Mouse (Mus musculus): ENCODE measurements at regions not wholly inside any gene's neighbourhood (a gene's known extent, or its start where the extent isn't known, plus 50 kb on each side); places are given as distances from the start of the nearest gene placed in this dataset.

DNA sequence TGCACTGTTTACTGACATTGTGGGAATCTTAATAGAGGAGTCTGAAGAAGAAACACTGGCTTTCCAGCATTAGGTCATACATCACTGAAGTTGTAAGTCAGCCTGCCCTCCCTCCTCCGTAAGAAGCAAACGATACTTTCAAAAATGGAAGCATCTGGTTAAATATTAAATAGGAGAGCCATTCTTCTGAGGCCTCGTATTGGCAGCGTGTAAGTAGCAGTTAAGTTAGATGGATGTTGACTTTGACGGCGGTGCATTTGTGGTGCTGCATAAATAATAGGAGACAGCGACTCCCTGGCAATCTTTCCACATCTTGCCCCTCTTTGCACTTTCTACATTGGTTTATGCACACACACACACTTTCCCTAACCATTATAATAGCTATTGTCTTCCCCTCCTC is 217.9 kb upstream of the Bmper start:
- Histone ChIP-seq H3K4me3 (ENCODE audit: low read depth, low read length) (no peak overlapping the region), H3K36me3 (replicated peaks; ENCODE audit: control insufficient read depth, insufficient read depth, low read depth, low read length) (no peaks in the 10 kb centered on the region), H3K9ac (replicated peaks; ENCODE audit: low read length) (no peak overlapping the region), H3K9me3 (replicated peaks; ENCODE audit: control insufficient read depth, low read length) (no peaks in the 10 kb centered on the region), H3K4me1 (ENCODE audit: control insufficient read depth, insufficient read depth, low read length) (peaks cover 6% of the 10 kb centered on the region), H3K27me3 (ENCODE audit: control insufficient read depth, insufficient read depth, low read length) (no peaks in the 10 kb centered on the region), H3K4me2 (ENCODE audit: low read depth, low read length) (no peak overlapping the region), H3K27ac (replicated peaks; ENCODE audit: low read depth, low read length) (no peak overlapping the region)
- DNase-seq (ENCODE audit: low spot score), result no peak
- ATAC-seq (replicated peaks; ENCODE audit: insufficient number of reproducible peaks, low FRiP score, low TSS enrichment, low read depth), result no peak
- 67% methylated on average over 7 of the region's 7 CpGs for WGBS

DNA sequence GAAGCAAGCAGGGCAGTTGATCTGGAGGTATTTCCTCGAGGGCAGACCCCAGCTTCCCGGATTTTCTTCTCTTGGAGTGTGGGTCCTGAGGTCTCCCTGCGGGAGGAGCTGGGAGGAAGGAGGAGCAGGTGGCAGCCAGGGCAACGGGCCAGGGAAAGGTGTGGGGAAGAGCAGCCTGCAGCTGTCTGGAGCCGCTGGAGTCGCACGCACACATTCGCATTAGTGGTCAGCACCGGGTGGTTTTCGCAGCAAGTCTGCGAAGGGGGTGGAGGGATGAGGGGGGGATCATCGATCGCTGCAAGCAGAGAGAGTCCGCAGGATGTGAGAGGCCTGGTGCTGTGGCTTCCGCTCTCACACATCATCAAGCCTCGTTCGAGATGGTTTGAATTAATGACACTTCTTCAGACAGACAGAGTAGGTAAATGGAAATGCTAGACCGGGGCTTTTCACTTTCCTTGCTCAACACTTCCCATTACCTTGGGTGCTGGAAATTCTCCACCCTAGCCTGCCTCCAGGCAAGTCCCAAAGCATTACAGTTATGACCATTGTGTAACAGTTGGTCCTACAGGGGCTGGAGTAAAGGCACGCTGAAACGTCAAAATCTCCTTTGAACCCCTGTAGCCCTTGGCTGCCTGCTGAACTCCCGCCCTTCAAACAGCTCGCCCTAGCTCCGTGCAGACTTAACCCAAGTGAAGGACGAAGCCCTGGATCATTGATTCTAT is 213.3 kb upstream of the Bmper start:
- ATAC-seq (replicated peaks; ENCODE audit: insufficient number of reproducible peaks, low FRiP score, low TSS enrichment, low read depth) (0 out of 2 replicates have a peak, but pooled peaks have one; percentile 25), DNase-seq (ENCODE audit: low spot score) (no peak)
- Histone ChIP-seq H3K4me1 (ENCODE audit: control insufficient read depth, insufficient read depth, low read length) (peaks cover 14% of the 10 kb centered on the region), H3K36me3 (replicated peaks; ENCODE audit: control insufficient read depth, insufficient read depth, low read depth, low read length) (no peaks in the 10 kb centered on the region), H3K4me3 (ENCODE audit: low read depth, low read length) (no peak overlapping the region), H3K27ac (replicated peaks; ENCODE audit: low read depth, low read length) (no peak overlapping the region), H3K9ac (replicated peaks; ENCODE audit: low read length) (no peak overlapping the region), H3K27me3 (ENCODE audit: control insufficient read depth, insufficient read depth, low read length) (no peaks in the 10 kb centered on the region), H3K9me3 (replicated peaks; ENCODE audit: control insufficient read depth, low read length) (no peaks in the 10 kb centered on the region), H3K4me2 (ENCODE audit: low read depth, low read length) (peak overlapping the region; percentile 24; the same call in 1 of the 2 replicates)
- 3% methylated on average over 24 of the region's 24 CpGs for WGBS

DNA sequence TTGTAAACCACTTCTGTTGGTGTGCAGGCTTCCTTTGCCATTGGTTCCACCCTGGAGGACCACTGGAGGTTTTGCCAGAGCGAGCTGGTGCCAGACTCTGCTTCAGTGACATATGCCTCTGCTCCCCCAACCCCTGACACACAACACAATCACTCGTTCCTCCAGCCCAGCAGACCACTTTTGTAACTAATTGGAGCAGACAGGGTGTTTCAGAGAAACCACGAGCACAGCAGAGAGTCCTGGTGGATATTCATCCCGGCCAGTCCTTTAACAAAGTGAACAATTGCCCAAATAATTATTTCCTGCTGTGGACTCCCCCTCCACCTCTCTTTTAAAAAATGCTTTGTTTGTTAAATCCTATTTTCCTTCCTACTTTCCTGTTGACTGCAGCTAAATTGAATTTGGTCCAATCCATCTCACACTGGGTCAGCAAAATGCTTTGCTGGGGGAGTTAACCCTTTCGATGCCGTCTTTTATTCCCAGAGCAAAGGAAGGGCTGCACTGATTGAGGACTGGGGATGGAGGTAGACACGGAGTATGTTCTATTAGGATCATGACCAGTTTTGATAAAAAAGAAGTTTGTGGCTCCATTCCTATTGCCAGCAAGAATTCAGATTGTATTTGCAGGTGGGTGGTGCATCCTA is 211.4 kb upstream of the Bmper start:
- no peaks in the 10 kb centered on the region for H3K9me3 ChIP-seq (replicated peaks; ENCODE audit: control insufficient read depth, low read length)
- H3K4me1 ChIP-seq (ENCODE audit: control insufficient read depth, insufficient read depth, low read length), result peaks cover 9% of the 10 kb centered on the region; the same call in 1 of the 2 replicates
- no peak overlapping the region for H3K4me3 ChIP-seq (ENCODE audit: low read depth, low read length)
- H3K27me3 ChIP-seq (ENCODE audit: control insufficient read depth, insufficient read depth, low read length), result no peaks in the 10 kb centered on the region
- ATAC-seq (replicated peaks; ENCODE audit: insufficient number of reproducible peaks, low FRiP score, low TSS enrichment, low read depth) (peak; percentile 75; the same call in 1 of the 2 replicates), DNase-seq (ENCODE audit: low spot score) (peak; percentile 80)
- WGBS, result 8% methylated on average over 7 of the region's 7 CpGs
- H3K36me3 ChIP-seq (replicated peaks; ENCODE audit: control insufficient read depth, insufficient read depth, low read depth, low read length), result no peaks in the 10 kb centered on the region
- no peak overlapping the region for H3K9ac ChIP-seq (replicated peaks; ENCODE audit: low read length)
- no peak overlapping the region for H3K4me2 ChIP-seq (ENCODE audit: low read depth, low read length)
- no peak overlapping the region; the same call in 1 of the 2 replicates for H3K27ac ChIP-seq (replicated peaks; ENCODE audit: low read depth, low read length)

DNA sequence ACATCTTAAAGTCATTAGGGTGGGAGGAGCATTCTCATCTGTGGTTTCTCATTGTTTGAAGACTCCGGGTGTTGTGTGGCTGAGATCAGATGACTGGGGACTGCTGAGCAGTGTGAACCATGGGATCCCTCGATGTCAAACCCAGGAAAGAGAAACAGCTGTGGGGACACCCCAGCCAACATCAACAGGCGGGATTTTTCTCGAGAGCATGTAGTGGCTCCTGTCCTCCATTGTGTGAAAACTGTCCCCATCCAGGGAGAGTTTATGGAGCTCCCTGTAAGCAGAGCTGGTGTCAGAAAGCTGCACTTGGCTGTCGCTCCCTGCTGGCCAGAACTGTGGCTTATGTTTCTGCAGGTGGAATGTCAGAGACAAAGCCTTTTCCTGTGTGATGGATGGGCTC is 210.7 kb upstream of the Bmper start:
- no peaks in the 10 kb centered on the region for H3K36me3 ChIP-seq (replicated peaks; ENCODE audit: control insufficient read depth, insufficient read depth, low read depth, low read length)
- WGBS, result 2% methylated on average over 5 of the region's 5 CpGs
- ATAC-seq (replicated peaks; ENCODE audit: insufficient number of reproducible peaks, low FRiP score, low TSS enrichment, low read depth) (no peak), DNase-seq (ENCODE audit: low spot score) (peak; percentile 62)
- H3K27me3 ChIP-seq (ENCODE audit: control insufficient read depth, insufficient read depth, low read length), result no peaks in the 10 kb centered on the region
- H3K4me2 ChIP-seq (ENCODE audit: low read depth, low read length), result no peak overlapping the region
- peaks cover 9% of the 10 kb centered on the region; the same call in 1 of the 2 replicates for H3K4me1 ChIP-seq (ENCODE audit: control insufficient read depth, insufficient read depth, low read length)
- no peak overlapping the region for H3K4me3 ChIP-seq (ENCODE audit: low read depth, low read length)
- no peak overlapping the region for H3K9ac ChIP-seq (replicated peaks; ENCODE audit: low read length)
- H3K27ac ChIP-seq (replicated peaks; ENCODE audit: low read depth, low read length), result no peak overlapping the region
- H3K9me3 ChIP-seq (replicated peaks; ENCODE audit: control insufficient read depth, low read length), result no peaks in the 10 kb centered on the region

DNA sequence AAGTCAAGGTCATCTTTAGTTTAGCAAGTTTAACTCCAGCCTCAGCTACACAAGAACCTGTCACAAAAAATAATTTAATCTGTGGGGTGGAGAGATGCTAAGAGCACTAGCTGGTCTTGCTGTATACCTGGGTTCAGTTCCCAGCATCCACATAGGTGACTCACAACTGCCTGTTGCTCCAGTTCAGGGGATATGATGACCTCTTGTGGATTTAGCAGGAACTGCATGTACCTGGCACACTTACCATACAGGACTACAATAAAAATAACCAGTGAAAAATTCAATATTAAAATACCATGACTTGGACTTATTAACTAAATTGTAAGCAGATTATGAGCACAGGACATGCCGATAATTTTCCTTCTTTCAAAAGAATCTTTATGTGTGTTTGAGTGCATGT is 206.1 kb upstream of the Bmper start:
- Histone ChIP-seq H3K9ac (replicated peaks; ENCODE audit: low read length) (no peak overlapping the region), H3K9me3 (replicated peaks; ENCODE audit: control insufficient read depth, low read length) (no peaks in the 10 kb centered on the region), H3K4me1 (ENCODE audit: control insufficient read depth, insufficient read depth, low read length) (0 out of 2 replicates have a peak, but pooled peaks cover 5% of the 10 kb centered on the region), H3K36me3 (replicated peaks; ENCODE audit: control insufficient read depth, insufficient read depth, low read depth, low read length) (no peaks in the 10 kb centered on the region), H3K27ac (replicated peaks; ENCODE audit: low read depth, low read length) (no peak overlapping the region), H3K4me3 (ENCODE audit: low read depth, low read length) (no peak overlapping the region), H3K27me3 (ENCODE audit: control insufficient read depth, insufficient read depth, low read length) (no peaks in the 10 kb centered on the region), H3K4me2 (ENCODE audit: low read depth, low read length) (no peak overlapping the region)
- no peak for ATAC-seq (replicated peaks; ENCODE audit: insufficient number of reproducible peaks, low FRiP score, low TSS enrichment, low read depth)
- no peak for DNase-seq (ENCODE audit: low spot score)
- 100% methylated on average over 1 of the region's 1 CpGs for WGBS

DNA sequence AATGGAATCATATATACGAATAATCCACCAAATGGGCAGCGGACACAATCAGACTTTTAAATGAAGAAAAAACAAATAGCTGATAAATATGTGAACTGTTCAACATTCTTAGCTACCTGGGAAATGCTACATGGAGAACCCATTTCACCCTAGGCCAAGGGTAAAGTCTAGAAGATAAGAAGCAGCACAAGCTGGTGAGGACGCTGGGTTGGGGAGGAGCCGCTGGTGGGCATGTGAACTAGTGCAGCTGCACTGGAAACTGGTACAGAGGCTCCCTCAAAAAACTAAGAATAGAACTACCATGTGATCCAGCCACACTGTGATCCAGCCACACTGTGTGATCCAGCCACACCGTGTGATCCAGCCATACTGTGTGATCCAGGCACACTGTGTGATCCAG is 198.8 kb upstream of the Bmper start:
- ATAC-seq (replicated peaks; ENCODE audit: insufficient number of reproducible peaks, low FRiP score, low TSS enrichment, low read depth), result no peak
- no peak for DNase-seq (ENCODE audit: low spot score)
- Histone ChIP-seq H3K36me3 (replicated peaks; ENCODE audit: control insufficient read depth, insufficient read depth, low read depth, low read length) (no peaks in the 10 kb centered on the region), H3K4me1 (ENCODE audit: control insufficient read depth, insufficient read depth, low read length) (no peaks in the 10 kb centered on the region), H3K4me3 (ENCODE audit: low read depth, low read length) (no peak overlapping the region), H3K4me2 (ENCODE audit: low read depth, low read length) (no peak overlapping the region), H3K27ac (replicated peaks; ENCODE audit: low read depth, low read length) (no peak overlapping the region), H3K9me3 (replicated peaks; ENCODE audit: control insufficient read depth, low read length) (no peaks in the 10 kb centered on the region), H3K27me3 (ENCODE audit: control insufficient read depth, insufficient read depth, low read length) (no peaks in the 10 kb centered on the region), H3K9ac (replicated peaks; ENCODE audit: low read length) (no peak overlapping the region)
- WGBS, result 91% methylated on average over 5 of the region's 5 CpGs

DNA sequence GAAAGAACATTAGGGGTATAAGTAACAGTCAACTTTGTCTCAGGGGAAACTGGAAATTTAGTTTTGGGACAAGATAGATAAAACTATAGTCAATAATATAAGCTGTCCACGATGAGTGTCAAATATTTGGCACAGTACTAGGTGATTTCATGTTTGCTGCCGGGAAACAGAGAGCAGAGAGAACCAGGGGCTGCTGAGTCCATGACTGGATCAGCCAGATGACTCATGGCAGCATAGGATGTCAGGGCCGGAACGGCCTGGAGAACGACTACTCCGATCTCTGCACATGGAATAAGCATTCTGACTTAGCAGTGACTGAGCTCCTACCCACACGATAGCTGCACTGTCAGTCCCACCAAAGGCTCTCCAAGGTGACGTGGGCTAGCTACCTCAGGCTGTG is 197.6 kb upstream of the Bmper start:
- no peak overlapping the region for H3K27ac ChIP-seq (replicated peaks; ENCODE audit: low read depth, low read length)
- 95% methylated on average over 8 of the region's 8 CpGs for WGBS
- ATAC-seq (replicated peaks; ENCODE audit: insufficient number of reproducible peaks, low FRiP score, low TSS enrichment, low read depth) (no peak), DNase-seq (ENCODE audit: low spot score) (no peak)
- H3K27me3 ChIP-seq (ENCODE audit: control insufficient read depth, insufficient read depth, low read length), result no peaks in the 10 kb centered on the region
- no peaks in the 10 kb centered on the region for H3K36me3 ChIP-seq (replicated peaks; ENCODE audit: control insufficient read depth, insufficient read depth, low read depth, low read length)
- no peaks in the 10 kb centered on the region for H3K4me1 ChIP-seq (ENCODE audit: control insufficient read depth, insufficient read depth, low read length)
- no peak overlapping the region for H3K9ac ChIP-seq (replicated peaks; ENCODE audit: low read length)
- no peak overlapping the region for H3K4me2 ChIP-seq (ENCODE audit: low read depth, low read length)
- no peaks in the 10 kb centered on the region for H3K9me3 ChIP-seq (replicated peaks; ENCODE audit: control insufficient read depth, low read length)
- H3K4me3 ChIP-seq (ENCODE audit: low read depth, low read length), result no peak overlapping the region
